Mouse (Mus musculus): ENCODE results near the gene Cenpf.

The Cenpf gene

GRCm38 (mm10) chr1:189687654-189688387, at the start of gene Cenpf:
Cenpf (minus strand) TSS chr1:189688086.
- DNase-seq, result peak; percentile 98

- DNase-seq, result no peak
These were observed 44.3 kb upstream of the Cenpf start for GRCm38 (mm10) chr1:189732156-189732555.

DNA sequence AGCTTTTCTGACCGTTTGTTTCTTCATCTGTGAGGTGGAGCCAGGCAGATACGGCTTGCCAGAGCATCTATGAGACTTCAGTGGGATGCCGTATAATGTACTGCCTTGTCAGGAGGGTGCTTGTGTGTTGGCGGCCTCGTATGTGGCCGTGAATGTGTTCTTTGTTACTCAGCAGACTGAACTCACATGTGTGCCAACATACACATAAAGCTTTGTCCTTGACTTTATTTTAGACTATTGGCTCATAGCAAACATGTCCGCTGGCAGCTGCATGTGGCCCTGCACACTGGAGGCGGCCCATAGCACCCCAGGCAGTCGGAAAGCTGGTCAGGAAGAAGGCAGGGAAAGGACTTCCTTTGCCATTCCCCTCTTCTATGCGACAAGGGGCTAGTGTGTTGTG, 43.8 kb upstream of the Cenpf start:
- DNase-seq, result no peak

GRCm38 (mm10) chr1:189729141-189729815, 41.4 kb upstream of the Cenpf start:
- no peak for DNase-seq

GRCm38 (mm10) chr1:189728784-189729115, 40.9 kb upstream of the Cenpf start:
- DNase-seq, result no peak

DNA sequence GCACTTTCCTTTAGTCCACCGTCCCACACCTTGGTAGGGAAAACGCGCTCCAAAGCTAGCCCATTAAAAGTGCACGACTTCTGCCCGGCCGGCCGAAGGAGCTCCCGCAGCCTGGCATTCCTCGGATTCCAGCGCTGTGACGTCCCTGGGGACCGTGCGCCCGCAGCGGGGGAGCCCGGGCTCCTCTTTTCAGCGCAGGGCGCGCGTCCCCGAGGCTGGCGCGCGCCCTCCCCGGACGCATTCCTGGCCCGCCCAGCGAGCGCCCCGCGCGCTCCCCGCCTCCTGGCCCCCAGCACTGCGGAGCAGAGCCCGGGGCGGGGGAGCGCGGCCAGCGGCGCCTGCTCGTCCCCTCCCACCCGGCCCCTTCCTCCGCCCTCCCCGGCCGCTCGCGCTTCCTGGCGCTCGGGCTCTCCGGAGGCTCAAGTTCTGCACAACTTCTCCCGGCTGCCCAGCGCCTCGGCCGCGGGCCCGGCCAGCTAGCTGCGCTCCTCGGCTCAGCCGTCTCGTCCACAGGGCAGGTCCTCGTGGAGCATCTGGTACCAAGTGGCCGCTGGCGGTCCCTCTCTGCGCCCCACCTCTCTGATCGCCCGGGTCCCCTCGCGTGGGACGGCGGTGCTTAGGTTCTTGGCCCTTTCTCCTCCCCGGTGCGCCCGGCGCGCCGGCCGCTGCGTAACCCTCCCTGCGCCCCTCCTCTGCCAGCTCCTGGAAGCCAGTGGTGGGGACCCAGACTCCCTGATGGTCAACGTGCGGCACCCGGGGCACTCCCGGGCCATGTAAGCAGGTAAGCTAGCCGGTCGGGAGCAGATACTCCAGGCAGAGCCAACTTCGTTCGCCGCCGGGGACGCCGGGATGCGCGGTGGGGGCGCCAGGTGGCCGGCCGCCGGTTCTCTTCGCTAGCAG, 40.2 kb upstream of the Cenpf start, which contains the start of gene Ptpn14:
Gene Ptpn14 (plus strand): TSS at position 385 of the 900 bp plus-strand sequence.
- peak; percentile 79 for DNase-seq

- peak; percentile 82 to 84 for DNase-seq
These were observed 39.5 kb upstream of the Cenpf start for GRCm38 (mm10) chr1:189727346-189727883.

DNA sequence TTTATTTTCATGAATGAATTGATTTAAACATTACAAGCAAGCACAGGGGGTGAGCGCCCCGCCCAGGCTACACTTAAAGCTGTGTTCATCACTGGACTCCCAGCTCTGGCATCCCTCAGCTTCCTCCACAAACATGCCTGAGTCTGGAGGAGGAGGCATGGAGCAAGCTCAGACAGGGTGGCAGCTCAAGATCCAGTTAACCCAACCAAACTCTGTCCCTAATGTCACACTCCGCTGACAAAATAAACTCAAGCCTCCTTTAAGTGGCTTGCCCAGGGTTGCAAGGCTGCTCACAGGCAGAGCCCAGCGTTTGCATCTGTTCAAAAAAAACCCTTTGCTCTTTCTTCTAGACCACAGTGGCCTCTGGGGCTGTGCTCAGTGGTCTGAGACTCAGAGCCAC, 38.2 kb upstream of the Cenpf start:
- DNase-seq, result no peak

GRCm38 (mm10) chr1:189718600-189718999, 30.7 kb upstream of the Cenpf start:
- DNase-seq, result no peak

DNA sequence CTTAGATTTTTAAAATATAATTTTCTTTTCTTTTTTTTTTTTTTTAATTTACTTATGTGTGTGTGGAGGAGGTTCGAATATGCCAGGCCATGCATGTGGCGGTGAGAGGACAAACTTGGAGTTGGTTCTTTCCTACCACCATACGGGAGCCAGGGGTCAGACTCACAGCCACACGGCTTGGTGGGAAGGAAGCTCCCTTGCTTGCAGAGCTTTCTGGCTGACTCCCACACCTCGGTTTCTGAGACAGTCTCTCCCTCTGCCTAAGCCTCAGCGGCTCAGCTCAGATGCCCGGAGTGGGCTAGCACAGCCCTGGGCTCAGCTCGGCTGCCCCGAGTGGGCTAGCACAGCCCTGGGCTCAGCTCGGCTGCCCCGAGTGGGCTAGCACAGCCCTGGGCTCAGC, 29.7 kb upstream of the Cenpf start:
- no peak for DNase-seq

DNA sequence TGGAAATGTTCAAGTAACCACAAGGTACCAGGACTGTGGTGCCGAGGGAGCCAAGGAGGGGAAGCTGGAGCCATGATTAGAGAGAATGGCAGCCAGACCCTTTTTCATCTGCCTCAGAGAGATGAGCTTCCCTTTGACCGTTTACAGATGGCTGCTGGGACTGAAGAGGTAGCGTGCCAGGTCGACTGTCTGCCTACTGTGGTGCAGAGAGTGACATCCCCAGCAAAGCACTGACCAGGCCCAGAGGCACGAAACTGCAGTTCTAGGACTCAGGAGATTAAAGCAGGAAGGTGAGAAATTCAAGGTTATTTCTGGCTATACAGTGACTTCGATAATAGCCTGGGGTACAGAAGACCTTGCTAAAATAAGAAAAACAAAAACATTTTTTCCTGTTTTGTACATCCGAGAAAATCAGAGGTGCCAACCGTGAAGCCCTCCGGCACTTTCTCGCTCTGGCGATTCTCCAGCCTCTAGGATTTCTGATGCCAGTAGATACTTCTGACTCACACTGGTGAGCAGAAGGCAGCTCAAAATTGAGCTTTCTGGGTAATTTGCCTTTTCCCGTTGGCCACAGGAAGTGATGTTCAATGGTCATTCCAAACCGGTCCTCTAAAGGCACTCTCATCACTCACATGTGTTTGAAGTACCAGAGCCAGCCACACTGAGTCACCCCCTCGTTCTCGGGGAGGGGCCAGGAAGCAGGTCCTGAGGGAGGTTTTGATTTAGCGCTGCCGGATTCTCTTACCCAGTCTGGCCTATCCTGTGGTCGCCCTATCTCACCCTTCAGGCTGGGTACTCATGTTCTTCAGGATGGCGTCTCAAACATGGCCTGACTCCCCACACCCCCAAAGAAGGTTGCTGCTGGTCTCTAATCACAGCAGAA, 28.3 kb upstream of the Cenpf start:
- DNase-seq, result peak; percentile 23 to 30

GRCm38 (mm10) chr1:189709001-189709400, 21.1 kb upstream of the Cenpf start:
- DNase-seq, result no peak

- DNase-seq, result peak; percentile 69 to 81
These were observed 19.5 kb upstream of the Cenpf start for GRCm38 (mm10) chr1:189707419-189707818.

GRCm38 (mm10) chr1:189707014-189707413, 19.1 kb upstream of the Cenpf start:
- no peak for DNase-seq

GRCm38 (mm10) chr1:189706040-189706645, 18.3 kb upstream of the Cenpf start:
- no peak for DNase-seq

GRCm38 (mm10) chr1:189703591-189703990, 15.7 kb upstream of the Cenpf start:
- no peak for DNase-seq

DNA sequence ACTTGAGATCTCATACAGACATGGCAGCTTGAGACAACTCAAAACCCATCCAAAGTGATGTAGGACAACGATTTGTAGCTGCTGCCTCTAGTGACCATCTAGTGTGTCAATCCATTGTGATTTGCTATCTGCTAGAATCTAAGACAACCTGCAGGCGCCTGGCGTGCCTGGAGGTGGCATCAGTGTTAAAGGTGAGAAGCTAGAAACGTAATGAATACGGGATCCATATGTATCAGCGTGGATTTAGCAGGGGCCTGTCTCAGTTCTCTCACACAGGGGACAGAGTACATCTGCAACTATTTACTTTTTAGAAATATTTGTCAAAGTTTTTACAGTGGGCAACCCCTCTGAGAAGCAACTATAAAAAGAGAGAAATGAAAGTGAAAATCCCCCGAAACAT, 15.3 kb upstream of the Cenpf start:
- no peak for DNase-seq

DNA sequence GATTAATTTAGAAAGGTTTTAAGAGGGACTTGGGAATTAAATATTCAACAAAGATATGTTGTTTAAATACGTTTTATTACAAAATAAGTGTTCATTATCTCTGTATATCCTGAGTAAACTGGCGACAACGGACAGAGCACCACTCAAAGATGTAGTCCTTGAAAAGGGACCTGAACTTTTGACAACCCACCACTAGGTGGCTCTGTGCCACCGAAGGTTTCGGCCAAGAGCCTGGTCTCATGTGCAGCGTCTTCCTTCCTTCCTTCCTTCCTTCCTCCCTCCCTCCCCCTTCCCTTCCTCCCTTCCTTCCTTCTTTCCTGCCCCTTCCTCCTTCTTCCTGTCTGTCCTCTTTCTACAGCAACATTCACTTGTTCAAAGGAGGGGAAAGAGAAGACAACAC, 13.1 kb upstream of the Cenpf start:
- peak; percentile 45 to 68 for DNase-seq

GRCm38 (mm10) chr1:189700186-189700585, 12.3 kb upstream of the Cenpf start:
- no peak for DNase-seq

- DNase-seq, result no peak
These were observed 10.5 kb upstream of the Cenpf start for GRCm38 (mm10) chr1:189698416-189698815.

GRCm38 (mm10) chr1:189695321-189695720, 7.4 kb upstream of the Cenpf start:
- DNase-seq, result no peak

- DNase-seq, result no peak
These were observed 6.5 kb upstream of the Cenpf start for GRCm38 (mm10) chr1:189694391-189694790.
